Mouse (Mus musculus): Measurements from ENCODE around the gene Il27ra.

DNA sequence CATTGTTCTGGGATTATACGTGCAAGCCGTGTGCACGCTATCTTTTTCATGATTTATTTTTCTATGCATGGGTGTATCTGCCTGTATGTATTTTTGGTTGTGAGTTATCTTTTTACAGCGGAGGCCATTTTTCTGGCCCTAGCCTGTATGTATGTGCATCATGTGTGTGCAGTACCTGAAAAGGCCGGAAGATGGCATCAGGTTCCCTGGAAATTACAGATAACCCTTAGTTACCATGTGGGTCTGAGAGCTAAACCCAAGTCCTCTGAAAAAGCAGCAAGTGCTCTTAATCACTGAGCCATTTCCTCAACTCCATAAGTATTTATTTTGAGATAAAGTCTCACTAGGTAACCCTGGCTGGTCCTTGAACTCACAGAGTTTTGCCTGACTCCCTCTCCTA lies 10.8 kb upstream of the Il27ra start:
- TF ChIP-seq POLR2A (IDR thresholded peaks at IDR 0.05; ENCODE audit: control insufficient read depth, low read depth, low read length) (no peak), CTCF (IDR thresholded peaks at IDR 0.05; ENCODE audit: control insufficient read depth, insufficient read depth, insufficient replicate concordance, low read depth, low read length) (no peak)
